Mouse (Mus musculus): ENCODE results near the gene Ogg1.

DNA sequence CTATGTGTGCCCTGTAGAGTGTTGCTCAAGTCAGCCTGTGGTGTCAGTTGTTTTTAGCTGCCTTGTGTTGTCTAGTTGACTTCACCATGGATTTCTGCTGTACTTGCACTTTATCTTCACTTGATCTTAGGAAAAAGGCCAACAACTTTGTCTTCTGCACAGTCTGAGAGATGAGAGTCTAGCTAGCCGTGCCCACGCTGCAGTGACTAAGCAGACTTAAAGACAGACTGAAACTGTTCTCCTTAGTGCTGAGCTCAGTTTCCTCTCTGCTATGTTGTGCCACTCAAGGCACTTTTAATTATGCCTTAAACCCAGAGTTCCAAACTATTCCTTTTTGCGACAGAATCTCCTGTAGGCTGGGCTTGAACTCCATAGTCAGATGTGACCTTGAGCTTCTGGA is 10.8 kb upstream of the Ogg1 start:
- TF ChIP-seq POLR2A (IDR thresholded peaks at IDR 0.05; ENCODE audit: low read depth, low read length) (no peak), CTCF (conservative IDR thresholded peaks at IDR 0.05; ENCODE audit: insufficient read depth, insufficient read length, low read depth, low read length) (no peak)
